Mouse (Mus musculus): ENCODE measurements around the gene Tmem156.

GRCm38 (mm10) chr5:65122616-65123015, 30.7 kb upstream of the Tmem156 start:
- TF ChIP-seq POLR2A (IDR thresholded peaks at IDR 0.05; ENCODE audit: low read depth, low read length), result no peak
- TF ChIP-seq CTCF (IDR thresholded peaks at IDR 0.05; ENCODE audit: extremely low read depth, insufficient read length, insufficient replicate concordance, low read depth, low read length), result no peak

All from small intestine, adult 2 months (tissue).